In genomic region chr7:43671809-43672580, GRCm38 (mm10) we compare ENCODE assay signal across 8 mouse cellular contexts. TPM values are rescaled to one million over a fixed set of nuclear protein-coding genes. Genes with fewer than 3 reads are reported as not detected.
DNase-seq lines count a peak whose midpoint lies in the region; ATAC-seq and TF ChIP-seq lines count a peak whose summit lies in the region.

Gene Ctu1 (plus strand): TSS chr7:43672016.

- H3K27me3 ChIP-seq in Patski: no peaks in the 10 kb centered on the region
- no peaks in the 10 kb centered on the region for H3K27me3 ChIP-seq in hindbrain, embryonic 13.5 days

- peak; percentile 99 for ATAC-seq in Patski
- peak; percentile 95 for ATAC-seq in hindbrain, embryonic 13.5 days (ENCODE audit: low FRiP score)

- in situ Hi-C loops in Patski (cut with MboI; ENCODE audit: low pct_unique_long_range_greater_than_20kb): loop anchor here (5.0 to 10.0 kb wide), 2 partner anchors 90 to 367 kb away; no protein-coding TSS in a partner anchor

- H3K36me3 ChIP-seq in hindbrain, embryonic 13.5 days: peaks cover 29% of the 10 kb centered on the region

- H3K4me1 ChIP-seq in hindbrain, embryonic 13.5 days (replicated peaks): peaks cover 11% of the 10 kb centered on the region

- under 1% methylated on average over 26 of the region's 26 CpGs for WGBS in hindbrain, embryonic 13.5 days

- no peak for TF ChIP-seq CTCF in Patski (IDR thresholded peaks at IDR 0.05)

- peak within 1 kb of the TSS; percentile 54 for H3K4me3 ChIP-seq in hindbrain, embryonic 13.5 days

- H3K27ac ChIP-seq in hindbrain, embryonic 13.5 days: peak within 1 kb of the TSS; percentile 58

- CTCF ChIA-PET in Patski (lab: Charles Lee): no interaction called here

- peak within 1 kb of the TSS; percentile 84 for H3K4me2 ChIP-seq in hindbrain, embryonic 13.5 days

- POLR2A ChIA-PET in Patski (lab: Charles Lee): no interaction called here

- H3K9me3 ChIP-seq in hindbrain, embryonic 13.5 days: no peaks in the 10 kb centered on the region

- DNase-seq in Patski (ENCODE audit: low read depth, low spot score): peak; percentile 63
- peak; percentile 84 to 89 for DNase-seq in cerebellum, postnatal 14 days
- DNase-seq in frontal cortex, postnatal 14 days (ENCODE audit: low spot score in 2 of 2): peak; percentile 87 to 91
- peak; percentile 67 to 75 for DNase-seq in layer of hippocampus, postnatal 25 days (ENCODE audit: extremely low spot score in 1 of 2, low spot score in 1 of 2)
- peak; percentile 97 for DNase-seq in lung, postnatal 25 days (ENCODE audit: low spot score)
- DNase-seq in retina, embryonic 14.5 days (ENCODE audit: low spot score): peak; percentile 95
- peak; percentile 81 for DNase-seq in thymus, postnatal 4 days

- peak within 1 kb of the TSS; percentile 82 for H3K9ac ChIP-seq in hindbrain, embryonic 13.5 days

RNA-seq across cellular contexts. Expression of gene Ctu1, which starts in this region (rescaled TPM):
- polyA plus RNA-seq in Patski (2021): 10.0 TPM
- 20.4 and 21.8 TPM in 2 replicates for polyA plus RNA-seq in hindbrain, embryonic 13.5 days (2015; fragmentation: Nextera tagmentation; extraction: Ambion mirVana)
- 10 to 100 TPM in 1 of 2 experiments, 1 to 10 TPM in 1; 8.8 to 11.6 TPM for total RNA-seq in layer of hippocampus, postnatal 25 days (2021)

Comparison
In these comparisons a context has a peak if more than half of its experiments do, and no peak if none do; other contexts are left out.
1. Peak in every context shown above with its lines: DNase-seq, ATAC-seq, H3K4me3 ChIP-seq and H3K27ac ChIP-seq.